Comparison of ENCODE assay signal across 8 mouse cellular contexts in the genomic region with DNA sequence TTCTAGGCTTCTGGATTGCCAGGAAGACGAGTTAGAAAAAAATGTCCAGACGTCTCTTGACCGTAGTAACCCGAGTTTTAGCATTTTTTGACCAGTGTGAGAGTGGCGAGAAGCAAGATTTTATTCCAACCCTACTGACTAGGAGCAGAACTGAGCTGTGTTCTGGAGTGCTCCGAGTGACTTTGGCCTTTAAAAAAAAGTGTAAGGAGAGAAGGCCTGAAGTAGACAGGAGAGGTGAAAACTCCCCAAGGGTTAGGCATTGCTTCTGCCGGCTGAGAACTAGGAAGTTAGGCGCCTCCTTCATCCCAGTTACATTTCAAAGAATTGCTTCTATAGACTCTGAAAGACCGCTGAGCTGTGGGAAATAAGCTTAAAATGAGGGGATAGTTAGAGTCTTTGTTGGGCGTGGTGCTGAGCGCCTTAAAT. TPM values are rescaled to one million over a fixed set of nuclear protein-coding genes. Genes with fewer than 3 reads are reported as not detected.
DNase-seq lines count a peak whose midpoint lies in the region; ATAC-seq and TF ChIP-seq lines count a peak whose summit lies in the region.

No protein-coding gene starts in this region.

- TF ChIP-seq CTCF in small intestine, adult 2 months (IDR thresholded peaks at IDR 0.05; ENCODE audit: extremely low read depth, insufficient read length, insufficient replicate concordance, low read depth, low read length): no peak

- peak overlapping the region; percentile 89 for H3K4me3 ChIP-seq in forebrain, embryonic 12.5 days (replicated peaks)
- peak overlapping the region; percentile 84 for H3K4me3 ChIP-seq in limb, embryonic 14.5 days (replicated peaks; ENCODE audit: low read length)
- peak overlapping the region; percentile 80 for H3K4me3 ChIP-seq in small intestine, adult 2 months (ENCODE audit: low read depth, low read length)

- H3K4me1 ChIP-seq in forebrain, embryonic 12.5 days: peaks cover 16% of the 10 kb centered on the region
- H3K4me1 ChIP-seq in limb, embryonic 14.5 days (ENCODE audit: control insufficient read depth, insufficient read depth, low read length): peaks cover 5% of the 10 kb centered on the region; the same call in 1 of the 2 replicates
- peaks cover 5% of the 10 kb centered on the region for H3K4me1 ChIP-seq in small intestine, adult 2 months (ENCODE audit: control insufficient read depth, insufficient read depth, insufficient read length, low read length)

- DNase-seq in layer of hippocampus, postnatal 14 days (ENCODE audit: low spot score in 2 of 2): peak; percentile 5 to 22
- no peak for DNase-seq in layer of hippocampus, postnatal 25 days (ENCODE audit: extremely low spot score in 1 of 2, low spot score in 1 of 2)
- peak; percentile 58 for DNase-seq in ZHBTc4 (ENCODE audit: low read depth, low spot score)
- peak; percentile 54 for DNase-seq in limb, embryonic 14.5 days (ENCODE audit: low spot score)
- DNase-seq in cerebellum, adult 11-12 months: no peak

- under 1% methylated on average over 11 of the region's 11 CpGs for WGBS in forebrain, embryonic 12.5 days
- 1% methylated on average over 11 of the region's 11 CpGs for WGBS in limb, embryonic 14.5 days
- under 1% methylated on average over 11 of the region's 11 CpGs for WGBS in small intestine, adult 2 months

- peak overlapping the region; percentile 95 for H3K27ac ChIP-seq in forebrain, embryonic 12.5 days
- H3K27ac ChIP-seq in limb, embryonic 14.5 days (replicated peaks; ENCODE audit: low read depth, low read length): peak overlapping the region; percentile 94
- peak overlapping the region; percentile 94 for H3K27ac ChIP-seq in small intestine, adult 2 months (ENCODE audit: insufficient read depth, low read depth, low read length)

- peak overlapping the region; percentile 98 for H3K9ac ChIP-seq in forebrain, embryonic 12.5 days
- H3K9ac ChIP-seq in limb, embryonic 14.5 days (ENCODE audit: low read depth, low read length, severe bottlenecking): peak overlapping the region; percentile 95

- peak overlapping the region; percentile 62 for H3K4me2 ChIP-seq in forebrain, embryonic 12.5 days
- H3K4me2 ChIP-seq in limb, embryonic 14.5 days (replicated peaks; ENCODE audit: low read depth, low read length, severe bottlenecking): peak overlapping the region; percentile 54

- no peaks in the 10 kb centered on the region for H3K9me3 ChIP-seq in forebrain, embryonic 12.5 days
- no peaks in the 10 kb centered on the region for H3K9me3 ChIP-seq in limb, embryonic 14.5 days (ENCODE audit: control insufficient read depth, low read length)

- no peaks in the 10 kb centered on the region for H3K36me3 ChIP-seq in forebrain, embryonic 12.5 days (replicated peaks)
- no peaks in the 10 kb centered on the region for H3K36me3 ChIP-seq in limb, embryonic 14.5 days (ENCODE audit: control insufficient read depth, insufficient read depth, low read length)
- no peaks in the 10 kb centered on the region for H3K36me3 ChIP-seq in small intestine, adult 2 months (ENCODE audit: control insufficient read depth, insufficient read depth, low read length)

- no peaks in the 10 kb centered on the region for H3K27me3 ChIP-seq in forebrain, embryonic 12.5 days
- no peaks in the 10 kb centered on the region for H3K27me3 ChIP-seq in limb, embryonic 14.5 days (ENCODE audit: control insufficient read depth, insufficient read depth, low read length)
- H3K27me3 ChIP-seq in small intestine, adult 2 months (ENCODE audit: control insufficient read depth, insufficient read depth, low read length): no peaks in the 10 kb centered on the region

- no peak for TF ChIP-seq POLR2A in limb, embryonic 14.5 days (IDR thresholded peaks at IDR 0.05; ENCODE audit: borderline replicate concordance, extremely low read depth, insufficient read depth, insufficient read length)
- TF ChIP-seq POLR2A in small intestine, adult 2 months (IDR thresholded peaks at IDR 0.05; ENCODE audit: low read depth, low read length): no peak

- peak; percentile 8; the same call in 1 of the 2 replicates for ATAC-seq in forebrain, embryonic 12.5 days (ENCODE audit: low FRiP score)
- no peak for ATAC-seq in limb, embryonic 14.5 days (ENCODE audit: low FRiP score, low read depth)
- ATAC-seq in activated CD4-positive, CD25-positive, alpha-beta regulatory T cell, adult 4 months: no peak

RNA-seq across cellular contexts. Expression of a gene that starts 0.9 kb away (rescaled TPM):
- 10 to 100 TPM; 14.8 to 16.6 TPM for total RNA-seq in layer of hippocampus, postnatal 14 days (2021)
- total RNA-seq in layer of hippocampus, postnatal 25 days (2021): 10 to 100 TPM; 15.3 to 17.9 TPM
- 27.3 and 27.9 TPM in 2 replicates for polyA plus RNA-seq in forebrain, embryonic 12.5 days (2016; fragmentation: Nextera tagmentation; extraction: Ambion mirVana)
- polyA plus RNA-seq in limb, embryonic 14.5 days (2012; rRNA removed): 15.2 and 23.5 TPM in 2 replicates
- polyA plus RNA-seq in limb, embryonic 14.5 days (2014; fragmentation: Nextera tagmentation; extraction: Ambion mirVana): 45.9 and 47.0 TPM in 2 replicates
- 2.7 and 6.9 TPM in 2 replicates for polyA plus RNA-seq in small intestine, adult 2 months (2012; rRNA removed)
- polyA plus RNA-seq in activated CD4-positive, CD25-positive, alpha-beta regulatory T cell, adult 4 months (2017; shearing (Covaris generic)): 100 to 1,000 TPM in 1 of 2 experiments, 10 to 100 TPM in 1; 88.6 to 106 TPM

RNA-seq across cellular contexts. Expression of a gene that starts 49.7 kb away (rescaled TPM):
- total RNA-seq in layer of hippocampus, postnatal 14 days (2021): 1 to 10 TPM; 1.4 to 4.0 TPM
- total RNA-seq in layer of hippocampus, postnatal 25 days (2021): 1 to 10 TPM in 1 of 2 experiments, under 1 TPM in 1; 0.96 to 1.6 TPM
- 0.18 TPM in 2 replicates for polyA plus RNA-seq in forebrain, embryonic 12.5 days (2016; fragmentation: Nextera tagmentation; extraction: Ambion mirVana)
- 26.1 and 26.3 TPM in 2 replicates for polyA plus RNA-seq in limb, embryonic 14.5 days (2012; rRNA removed)
- 14.9 and 19.1 TPM in 2 replicates for polyA plus RNA-seq in limb, embryonic 14.5 days (2014; fragmentation: Nextera tagmentation; extraction: Ambion mirVana)
- 0.04 TPM in 1 of 2 replicates, not detected in the other for polyA plus RNA-seq in small intestine, adult 2 months (2012; rRNA removed)
- not detected for polyA plus RNA-seq in activated CD4-positive, CD25-positive, alpha-beta regulatory T cell, adult 4 months (2017; shearing (Covaris generic))

RNA-seq across cellular contexts. Expression of a gene that starts 50.3 kb away (rescaled TPM):
- not detected for total RNA-seq in layer of hippocampus, postnatal 14 days (2021)
- not detected for total RNA-seq in layer of hippocampus, postnatal 25 days (2021)
- not detected in 2 replicates for polyA plus RNA-seq in forebrain, embryonic 12.5 days (2016; fragmentation: Nextera tagmentation; extraction: Ambion mirVana)
- not detected in 2 replicates for polyA plus RNA-seq in limb, embryonic 14.5 days (2012; rRNA removed)
- polyA plus RNA-seq in limb, embryonic 14.5 days (2014; fragmentation: Nextera tagmentation; extraction: Ambion mirVana): not detected in 2 replicates
- 1.3 and 1.9 TPM in 2 replicates for polyA plus RNA-seq in small intestine, adult 2 months (2012; rRNA removed)
- 10 to 100 TPM; 13.1 to 17.9 TPM for polyA plus RNA-seq in activated CD4-positive, CD25-positive, alpha-beta regulatory T cell, adult 4 months (2017; shearing (Covaris generic))

Comparison
In these comparisons a context has a peak if more than half of its experiments do, and no peak if none do; other contexts are left out.
1. DNase-seq: peak in layer of hippocampus, postnatal 14 days (2 of 2), ZHBTc4 (single experiment) and limb, embryonic 14.5 days (single experiment); none in layer of hippocampus, postnatal 25 days (0 of 2) and cerebellum, adult 11-12 months (single experiment).
2. RNA of a gene that starts 49.7 kb away (polyA plus RNA-seq): 14.9 to 26.3 TPM in limb, embryonic 14.5 days; 0.18 TPM in forebrain, embryonic 12.5 days, 0.04 TPM in small intestine, adult 2 months and not detected in activated CD4-positive, CD25-positive, alpha-beta regulatory T cell, adult 4 months; every median in the first group is over 10 times any median in the second.
3. Peak in every context shown above with its lines, with median percentiles within 50 percentile points of each other: H3K27ac ChIP-seq and H3K4me3 ChIP-seq.